Mouse (Mus musculus): ENCODE measurements at regions not wholly inside any gene's neighbourhood (a gene's known extent, or its start where the extent isn't known, plus 50 kb on each side); places are given as distances from the start of the nearest gene placed in this dataset.

DNA sequence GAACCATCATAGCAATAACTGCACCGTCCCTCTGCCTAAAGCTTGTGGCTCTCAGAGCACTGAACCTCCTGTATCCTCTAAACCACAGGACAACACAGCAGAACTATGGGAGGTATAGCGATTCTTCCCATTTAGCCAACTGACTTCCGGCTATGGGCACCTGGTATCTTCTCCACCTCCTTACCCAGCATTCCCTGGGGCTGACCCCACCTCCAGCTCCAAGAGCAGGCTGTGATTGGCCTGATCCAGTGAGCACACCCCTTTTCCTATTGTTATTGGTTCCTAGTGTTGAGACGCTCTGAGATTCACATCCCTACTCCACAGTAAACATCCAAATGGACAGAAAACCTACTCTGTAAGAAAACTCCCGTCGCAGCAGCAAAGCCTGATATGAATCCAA lies 236.7 kb downstream of the Prex1 start:
- Histone ChIP-seq H3K4me2 (replicated peaks; ENCODE audit: low read depth, low read length, severe bottlenecking) (no peak overlapping the region), H3K9me3 (ENCODE audit: control insufficient read depth, low read length) (no peaks in the 10 kb centered on the region), H3K4me1 (ENCODE audit: control insufficient read depth, insufficient read depth, low read length) (no peaks in the 10 kb centered on the region), H3K4me3 (replicated peaks; ENCODE audit: low read length) (no peak overlapping the region), H3K27me3 (ENCODE audit: control insufficient read depth, insufficient read depth, low read length) (no peaks in the 10 kb centered on the region), H3K9ac (ENCODE audit: low read depth, low read length, severe bottlenecking) (no peak overlapping the region), H3K36me3 (ENCODE audit: control insufficient read depth, insufficient read depth, low read length) (no peaks in the 10 kb centered on the region), H3K27ac (replicated peaks; ENCODE audit: low read depth, low read length) (no peak overlapping the region)
- WGBS, result 86% methylated on average over 6 of the region's 6 CpGs
- DNase-seq (ENCODE audit: low spot score) (no peak), ATAC-seq (ENCODE audit: low FRiP score, low read depth) (no peak)
- TF ChIP-seq POLR2A (IDR thresholded peaks at IDR 0.05; ENCODE audit: borderline replicate concordance, extremely low read depth, insufficient read depth, insufficient read length), result no peak

DNA sequence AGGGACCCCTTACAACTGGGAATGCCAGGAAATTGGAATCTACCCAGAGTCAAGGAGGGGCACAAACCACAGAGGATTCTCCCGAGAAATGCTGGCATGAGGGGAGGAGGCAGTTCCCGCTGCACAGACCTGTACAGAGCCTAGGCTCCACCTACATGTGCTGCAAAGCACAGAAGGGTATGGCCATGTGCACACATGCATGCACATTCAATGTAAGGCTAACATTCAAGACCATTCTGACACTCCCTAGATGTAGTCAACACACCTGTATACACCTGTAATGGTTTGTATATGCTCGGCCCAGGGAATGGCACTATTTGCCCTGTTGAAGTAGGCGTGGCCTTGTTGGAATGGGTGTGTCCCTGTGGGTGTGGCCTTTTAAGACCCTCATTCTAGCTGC lies 238.0 kb downstream of the Prex1 start:
- H3K27me3 ChIP-seq (ENCODE audit: control insufficient read depth, insufficient read depth, low read length), result no peaks in the 10 kb centered on the region
- H3K4me3 ChIP-seq (replicated peaks; ENCODE audit: low read length), result no peak overlapping the region
- no peaks in the 10 kb centered on the region for H3K36me3 ChIP-seq (ENCODE audit: control insufficient read depth, insufficient read depth, low read length)
- 77% methylated on average over 4 of the region's 4 CpGs for WGBS
- DNase-seq (ENCODE audit: low spot score) (no peak), ATAC-seq (ENCODE audit: low FRiP score, low read depth) (no peak)
- no peak overlapping the region for H3K27ac ChIP-seq (replicated peaks; ENCODE audit: low read depth, low read length)
- 0 out of 2 replicates have a peak, but pooled peaks cover 4% of the 10 kb centered on the region for H3K4me1 ChIP-seq (ENCODE audit: control insufficient read depth, insufficient read depth, low read length)
- TF ChIP-seq POLR2A (IDR thresholded peaks at IDR 0.05; ENCODE audit: borderline replicate concordance, extremely low read depth, insufficient read depth, insufficient read length), result no peak
- H3K9ac ChIP-seq (ENCODE audit: low read depth, low read length, severe bottlenecking), result no peak overlapping the region
- no peak overlapping the region for H3K4me2 ChIP-seq (replicated peaks; ENCODE audit: low read depth, low read length, severe bottlenecking)
- no peaks in the 10 kb centered on the region for H3K9me3 ChIP-seq (ENCODE audit: control insufficient read depth, low read length)

DNA sequence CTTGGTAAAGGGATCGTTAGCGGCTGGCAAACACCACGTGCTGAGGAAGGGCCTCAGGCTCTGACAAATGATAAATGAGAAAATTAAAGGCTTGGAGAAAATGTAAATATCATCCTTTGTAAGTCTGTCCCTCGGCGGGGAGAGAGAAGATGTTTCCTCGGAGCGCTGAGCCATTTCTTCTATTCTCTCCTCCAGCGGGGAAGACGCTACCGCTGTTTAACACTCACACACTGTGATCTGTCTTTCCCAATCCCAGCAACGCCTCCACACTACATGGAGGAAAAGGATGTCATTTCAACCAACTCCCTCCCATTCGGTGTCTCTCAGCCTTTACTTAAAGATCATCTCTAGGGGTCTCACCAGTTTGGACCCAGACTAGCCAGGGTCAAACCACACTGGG lies 239.0 kb downstream of the Prex1 start:
- H3K9me3 ChIP-seq (ENCODE audit: control insufficient read depth, low read length), result no peaks in the 10 kb centered on the region
- 68% methylated on average over 12 of the region's 12 CpGs for WGBS
- H3K27ac ChIP-seq (replicated peaks; ENCODE audit: low read depth, low read length), result no peak overlapping the region
- H3K4me1 ChIP-seq (ENCODE audit: control insufficient read depth, insufficient read depth, low read length), result 0 out of 2 replicates have a peak, but pooled peaks cover 4% of the 10 kb centered on the region
- no peaks in the 10 kb centered on the region for H3K27me3 ChIP-seq (ENCODE audit: control insufficient read depth, insufficient read depth, low read length)
- H3K9ac ChIP-seq (ENCODE audit: low read depth, low read length, severe bottlenecking), result no peak overlapping the region
- no peak for ATAC-seq (ENCODE audit: low FRiP score, low read depth)
- no peaks in the 10 kb centered on the region for H3K36me3 ChIP-seq (ENCODE audit: control insufficient read depth, insufficient read depth, low read length)
- DNase-seq (ENCODE audit: low spot score), result no peak
- no peak overlapping the region for H3K4me3 ChIP-seq (replicated peaks; ENCODE audit: low read length)
- TF ChIP-seq POLR2A (IDR thresholded peaks at IDR 0.05; ENCODE audit: borderline replicate concordance, extremely low read depth, insufficient read depth, insufficient read length), result no peak
- H3K4me2 ChIP-seq (replicated peaks; ENCODE audit: low read depth, low read length, severe bottlenecking), result no peak overlapping the region

DNA sequence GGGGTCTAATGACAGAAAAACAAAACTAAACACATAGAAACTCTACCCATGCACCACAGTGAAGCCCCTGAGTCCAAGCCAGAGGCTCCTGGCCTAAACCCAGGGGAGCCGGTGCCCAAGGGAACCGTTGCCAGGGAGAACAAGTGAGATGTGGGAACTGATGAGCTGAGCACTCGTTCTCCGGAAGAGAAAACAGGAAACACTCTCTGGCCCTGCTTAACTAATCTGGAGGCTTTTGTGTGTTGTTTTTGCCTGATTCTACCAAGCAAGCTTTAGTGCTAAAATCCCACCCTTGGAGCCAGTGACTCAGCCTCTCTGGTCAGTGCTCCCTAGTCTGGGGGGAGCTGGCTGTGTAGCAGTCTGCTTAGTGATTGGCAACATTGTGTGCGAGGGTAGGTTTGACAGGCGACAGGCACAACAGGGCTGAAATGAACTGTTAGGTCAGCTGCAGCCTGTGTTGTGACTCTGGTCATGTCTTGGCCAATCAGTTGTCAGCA lies 242.3 kb downstream of the Prex1 start:
- Histone ChIP-seq H3K27ac (replicated peaks; ENCODE audit: low read depth, low read length) (no peak overlapping the region), H3K9ac (ENCODE audit: low read depth, low read length, severe bottlenecking) (no peak overlapping the region), H3K4me2 (replicated peaks; ENCODE audit: low read depth, low read length, severe bottlenecking) (no peak overlapping the region), H3K9me3 (ENCODE audit: control insufficient read depth, low read length) (no peaks in the 10 kb centered on the region), H3K4me3 (replicated peaks; ENCODE audit: low read length) (no peak overlapping the region), H3K27me3 (ENCODE audit: control insufficient read depth, insufficient read depth, low read length) (no peaks in the 10 kb centered on the region), H3K4me1 (ENCODE audit: control insufficient read depth, insufficient read depth, low read length) (peaks cover 8% of the 10 kb centered on the region; the same call in 1 of the 2 replicates), H3K36me3 (ENCODE audit: control insufficient read depth, insufficient read depth, low read length) (no peaks in the 10 kb centered on the region)
- ATAC-seq (ENCODE audit: low FRiP score, low read depth) (no peak), DNase-seq (ENCODE audit: low spot score) (no peak)
- no peak for TF ChIP-seq POLR2A (IDR thresholded peaks at IDR 0.05; ENCODE audit: borderline replicate concordance, extremely low read depth, insufficient read depth, insufficient read length)
- WGBS, result 69% methylated on average over 6 of the region's 6 CpGs

DNA sequence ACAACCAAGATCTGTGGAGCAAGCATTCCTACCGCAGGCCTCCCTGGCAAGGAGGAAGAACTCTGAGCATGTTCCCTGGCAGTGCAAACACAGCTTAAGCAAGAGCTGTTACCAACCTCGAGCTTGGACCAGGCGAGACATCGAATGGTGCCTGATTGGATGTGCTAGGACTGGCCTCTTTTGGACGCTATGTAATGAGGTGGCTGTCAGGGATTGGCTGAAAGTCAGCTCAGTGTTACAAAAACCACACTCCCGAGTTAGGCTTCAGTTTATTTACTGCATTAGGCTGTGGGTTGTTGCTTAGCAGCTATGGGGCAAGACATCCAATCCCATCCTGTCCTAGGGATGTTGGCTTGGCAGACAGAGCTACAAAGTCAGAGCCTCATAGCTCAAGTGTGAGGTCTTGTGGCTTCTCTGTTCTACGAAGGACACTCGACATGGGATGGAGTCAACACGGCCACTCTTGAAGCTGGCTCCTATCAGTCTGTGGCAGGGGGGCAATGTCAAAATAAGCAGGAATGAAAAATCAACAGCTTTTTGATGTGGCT lies 244.5 kb downstream of the Prex1 start:
- 86% methylated on average over 9 of the region's 9 CpGs for WGBS
- no peak for TF ChIP-seq POLR2A (IDR thresholded peaks at IDR 0.05; ENCODE audit: borderline replicate concordance, extremely low read depth, insufficient read depth, insufficient read length)
- DNase-seq (ENCODE audit: low spot score), result no peak

More for the DNA sequence above, 244.5 kb downstream of the Prex1 start:
- Histone ChIP-seq H3K27ac (replicated peaks; ENCODE audit: low read depth, low read length) (no peak overlapping the region), H3K4me1 (ENCODE audit: control insufficient read depth, insufficient read depth, low read length) (peaks cover 12% of the 10 kb centered on the region; the same call in 1 of the 2 replicates), H3K27me3 (ENCODE audit: control insufficient read depth, insufficient read depth, low read length) (no peaks in the 10 kb centered on the region), H3K9me3 (ENCODE audit: control insufficient read depth, low read length) (no peaks in the 10 kb centered on the region), H3K4me2 (replicated peaks; ENCODE audit: low read depth, low read length, severe bottlenecking) (no peak overlapping the region), H3K4me3 (replicated peaks; ENCODE audit: low read length) (no peak overlapping the region), H3K9ac (ENCODE audit: low read depth, low read length, severe bottlenecking) (no peak overlapping the region), H3K36me3 (ENCODE audit: control insufficient read depth, insufficient read depth, low read length) (no peaks in the 10 kb centered on the region)
- ATAC-seq (ENCODE audit: low FRiP score, low read depth), result no peak

Measured in limb, embryonic 14.5 days (tissue).